Mouse (Mus musculus): ENCODE measurements at regions not wholly inside any gene's neighbourhood (a gene's known extent, or its start where the extent isn't known, plus 50 kb on each side); places are given as distances from the start of the nearest gene placed in this dataset.

DNA sequence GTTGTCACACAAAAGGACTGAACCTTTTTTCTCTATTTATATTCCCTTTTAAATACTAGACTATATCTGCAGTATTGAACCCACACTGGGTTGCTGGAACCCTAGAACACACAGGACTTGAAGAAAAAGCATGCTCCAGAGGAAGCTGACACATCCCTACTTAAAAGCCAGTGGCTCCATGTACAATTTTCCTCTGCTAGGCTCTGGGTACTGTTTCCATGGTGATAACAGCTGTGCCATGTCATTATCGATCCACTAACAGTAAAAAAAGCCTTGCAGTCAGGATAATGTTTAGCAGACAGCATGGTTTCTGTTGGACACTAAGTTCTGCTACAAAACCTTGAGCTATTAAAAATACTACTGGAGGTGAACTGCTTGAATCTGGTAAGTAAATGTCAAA lies 50.6 kb upstream of the Dock11 start:
- TF ChIP-seq CTCF (IDR thresholded peaks at IDR 0.05; ENCODE audit: borderline replicate concordance, extremely low read depth, insufficient read depth, insufficient read length) (no peak), POLR2A (IDR thresholded peaks at IDR 0.05; ENCODE audit: borderline replicate concordance, extremely low read depth, insufficient read depth, insufficient read length, poor library complexity, severe bottlenecking) (no peak)

All from brain, embryonic 14.5 days (tissue).